ENCODE assay signal across 9 mouse cellular contexts in genomic region chr2:30795889-30796275, GRCm38 (mm10). TPM values are rescaled to one million over a fixed set of nuclear protein-coding genes. Genes with fewer than 3 reads are reported as not detected.
DNase-seq lines count a peak whose midpoint lies in the region; ATAC-seq lines count a peak whose summit lies in the region.
"Had no signal": no experiment of that assay in that cellular context is flagged by ENCODE, and none has a peak within 500 bp of the region (broad histone marks: within the 10 kb centered on the region; RNA-seq: fewer than 3 reads in every experiment).

No protein-coding gene starts in this region.

- no peak for DNase-seq in heart, adult 18-20 months
- peak; percentile 60 for DNase-seq in MN1 (ENCODE audit: low spot score)
- no peak for DNase-seq in thymus, postnatal 25 days
- no peak for DNase-seq in urinary bladder, postnatal 10 days (ENCODE audit: low spot score)
- no peak for DNase-seq in frontal cortex, postnatal 36 days (ENCODE audit: low spot score in 2 of 2)

- H3K4me2 ChIP-seq in heart, embryonic 11.5 days, result peak overlapping the region; percentile 51
- peak overlapping the region; percentile 47 for H3K4me2 ChIP-seq in forebrain, embryonic 15.5 days (replicated peaks)
- H3K4me2 ChIP-seq in liver, embryonic 15.5 days, result no peak overlapping the region

- H3K27ac ChIP-seq in heart, embryonic 11.5 days (ENCODE audit: low read depth, low read length), result no peak overlapping the region
- H3K27ac ChIP-seq in forebrain, embryonic 15.5 days (replicated peaks), result peak overlapping the region; percentile 80
- no peak overlapping the region for H3K27ac ChIP-seq in liver, embryonic 15.5 days (replicated peaks)

- H3K4me3 ChIP-seq in heart, embryonic 11.5 days (ENCODE audit: low read depth, low read length), result no peak overlapping the region
- H3K4me3 ChIP-seq in forebrain, embryonic 15.5 days, result 0 out of 2 replicates have a peak overlapping the region, but pooled peaks have one; percentile 20
- H3K4me3 ChIP-seq in liver, embryonic 15.5 days (replicated peaks), result 0 out of 2 replicates have a peak overlapping the region, but pooled peaks have one; percentile 24

- no peaks in the 10 kb centered on the region for H3K9me3 ChIP-seq in heart, embryonic 11.5 days (replicated peaks; ENCODE audit: control insufficient read depth, low read length)
- no peaks in the 10 kb centered on the region for H3K9me3 ChIP-seq in forebrain, embryonic 15.5 days
- H3K9me3 ChIP-seq in liver, embryonic 15.5 days (replicated peaks), result no peaks in the 10 kb centered on the region
- H3K9me3 ChIP-seq: G1E had no signal

- no peaks in the 10 kb centered on the region for H3K36me3 ChIP-seq in heart, embryonic 11.5 days (ENCODE audit: control insufficient read depth, insufficient read depth, low read length)
- H3K36me3 ChIP-seq in forebrain, embryonic 15.5 days, result no peaks in the 10 kb centered on the region
- no peaks in the 10 kb centered on the region for H3K36me3 ChIP-seq in liver, embryonic 15.5 days (replicated peaks)
- H3K36me3 ChIP-seq: G1E had no signal

- no peak for ATAC-seq in heart, embryonic 11.5 days (replicated peaks; ENCODE audit: insufficient number of reproducible peaks, low FRiP score, low TSS enrichment)
- no peak for ATAC-seq in forebrain, embryonic 15.5 days (replicated peaks)
- no peak for ATAC-seq in liver, embryonic 15.5 days (ENCODE audit: insufficient read depth)

- H3K4me1 ChIP-seq in heart, embryonic 11.5 days (ENCODE audit: control insufficient read depth, insufficient read depth, low read length), result peaks cover 17% of the 10 kb centered on the region
- H3K4me1 ChIP-seq in forebrain, embryonic 15.5 days, result peaks cover 29% of the 10 kb centered on the region
- H3K4me1 ChIP-seq in liver, embryonic 15.5 days (replicated peaks), result peaks cover 28% of the 10 kb centered on the region

- H3K9ac ChIP-seq in heart, embryonic 11.5 days (ENCODE audit: low read depth, low read length), result 0 out of 2 replicates have a peak overlapping the region, but pooled peaks have one; percentile 22
- peak overlapping the region; percentile 34; the same call in 1 of the 2 replicates for H3K9ac ChIP-seq in forebrain, embryonic 15.5 days (replicated peaks)
- no peak overlapping the region for H3K9ac ChIP-seq in liver, embryonic 15.5 days

- 60% methylated on average over 5 of the region's 5 CpGs for WGBS in heart, embryonic 11.5 days (ENCODE audit: insufficient replicate concordance)
- 56% methylated on average over 4 of the region's 5 CpGs for WGBS in forebrain, embryonic 15.5 days
- WGBS in liver, embryonic 15.5 days (ENCODE audit: insufficient replicate concordance), result 58% methylated on average over 5 of the region's 5 CpGs

- peaks cover 31% of the 10 kb centered on the region for H3K27me3 ChIP-seq in heart, embryonic 11.5 days (ENCODE audit: control insufficient read depth, insufficient read depth, low read length)
- no peaks in the 10 kb centered on the region for H3K27me3 ChIP-seq in forebrain, embryonic 15.5 days
- peaks cover 67% of the 10 kb centered on the region for H3K27me3 ChIP-seq in liver, embryonic 15.5 days

RNA-seq across cellular contexts. Expression of gene 1700001O22Rik, which starts 7.6 kb away (rescaled TPM):
- polyA plus RNA-seq in heart, embryonic 11.5 days (2014; fragmentation: Nextera tagmentation; extraction: Ambion mirVana), result 1.2 and 1.6 TPM in 2 replicates
- total RNA-seq in heart, adult 18-20 months (2021), result under 1 TPM; 0.49 to 0.74 TPM
- 2.6 and 3.7 TPM in 2 replicates for polyA plus RNA-seq in forebrain, embryonic 15.5 days (2015; fragmentation: Nextera tagmentation; extraction: Ambion mirVana)
- polyA plus RNA-seq in liver, embryonic 15.5 days (2015; fragmentation: Nextera tagmentation; extraction: Ambion mirVana), result not detected in 2 replicates
- polyA plus RNA-seq: G1E had no signal

RNA-seq across cellular contexts. Expression of gene Ntmt1, which starts 11.7 kb away (rescaled TPM):
- 82.6 and 87.5 TPM in 2 replicates for polyA plus RNA-seq in heart, embryonic 11.5 days (2014; fragmentation: Nextera tagmentation; extraction: Ambion mirVana)
- 10 to 100 TPM; 22.6 to 29.2 TPM for total RNA-seq in heart, adult 18-20 months (2021)
- polyA plus RNA-seq in forebrain, embryonic 15.5 days (2015; fragmentation: Nextera tagmentation; extraction: Ambion mirVana), result 117 and 131 TPM in 2 replicates
- 26.0 and 27.5 TPM in 2 replicates for polyA plus RNA-seq in liver, embryonic 15.5 days (2015; fragmentation: Nextera tagmentation; extraction: Ambion mirVana)

RNA-seq across cellular contexts. Expression of gene Asb6, which starts 34.3 kb away (rescaled TPM):
- polyA plus RNA-seq in heart, embryonic 11.5 days (2014; fragmentation: Nextera tagmentation; extraction: Ambion mirVana), result 20.2 and 22.8 TPM in 2 replicates
- 1 to 10 TPM; 6.6 to 7.4 TPM for total RNA-seq in heart, adult 18-20 months (2021)
- polyA plus RNA-seq in forebrain, embryonic 15.5 days (2015; fragmentation: Nextera tagmentation; extraction: Ambion mirVana), result 43.3 and 45.3 TPM in 2 replicates
- polyA plus RNA-seq in liver, embryonic 15.5 days (2015; fragmentation: Nextera tagmentation; extraction: Ambion mirVana), result 30.0 and 35.0 TPM in 2 replicates

RNA-seq across cellular contexts. Expression of gene Prrx2, which starts 38.9 kb away (rescaled TPM):
- 55.8 and 63.2 TPM in 2 replicates for polyA plus RNA-seq in heart, embryonic 11.5 days (2014; fragmentation: Nextera tagmentation; extraction: Ambion mirVana)
- 1 to 10 TPM in 1 of 2 experiments, under 1 TPM in 1; 0.92 to 1.5 TPM for total RNA-seq in heart, adult 18-20 months (2021)
- polyA plus RNA-seq in forebrain, embryonic 15.5 days (2015; fragmentation: Nextera tagmentation; extraction: Ambion mirVana), result 1.6 and 3.1 TPM in 2 replicates
- 0.23 TPM in 1 of 2 replicates, not detected in the other for polyA plus RNA-seq in liver, embryonic 15.5 days (2015; fragmentation: Nextera tagmentation; extraction: Ambion mirVana)
- total RNA-seq: G1E had no signal
- polyA plus RNA-seq: G1E had no signal
